Mouse (Mus musculus): ENCODE results near the gene Il17rc. TPM values are rescaled to one million over a fixed set of nuclear protein-coding genes. Genes with fewer than 3 reads are reported as not detected.

Gene Il17rc
- polyA plus RNA-seq, 1 experiment from 2014 or later, result 13.1 TPM

DNA sequence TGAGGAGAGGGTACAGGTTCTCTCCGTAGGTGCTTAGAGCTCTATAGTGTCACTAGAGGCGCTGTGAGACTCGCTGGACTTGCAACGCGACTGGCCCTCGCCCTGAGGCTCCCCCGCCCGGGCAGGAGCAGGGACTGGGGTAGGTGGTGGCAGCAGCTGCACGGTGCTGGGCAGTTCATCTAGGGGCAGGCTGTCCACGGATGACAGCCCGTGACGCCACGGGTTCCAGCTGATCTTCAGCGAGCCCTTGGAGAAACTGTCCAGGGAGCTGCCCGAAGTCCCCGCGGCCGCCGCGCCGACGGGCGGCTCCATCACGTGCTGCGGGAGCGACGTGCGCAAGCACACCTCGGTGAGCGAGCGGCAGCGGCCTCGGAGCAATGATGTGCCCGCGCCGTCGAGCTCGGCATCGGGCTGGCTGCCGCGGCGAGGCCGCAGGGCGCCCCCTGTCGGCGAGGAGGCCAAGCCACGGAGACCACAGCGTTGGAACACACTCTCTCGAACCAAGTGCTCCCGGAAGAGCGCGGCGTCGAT, 23.1 kb downstream of the Il17rc start:
- H3K27ac ChIP-seq (ENCODE audit: low read depth), result peak overlapping the region; percentile 59; the same call in 1 of the 2 replicates
- no peaks in the 10 kb centered on the region for H3K9me3 ChIP-seq (ENCODE audit: low read length)
- peaks cover 12% of the 10 kb centered on the region for H3K4me1 ChIP-seq (ENCODE audit: insufficient read depth)
- DNase-seq (peak; percentile 86), ATAC-seq (peak; percentile 90)
- peak overlapping the region; percentile 59 for H3K9ac ChIP-seq (replicated peaks)
- TF ChIP-seq EP300 (IDR thresholded peaks at IDR 0.05; ENCODE audit: low read depth), result no peak
- TF ChIP-seq CTCF (IDR thresholded peaks at IDR 0.05; ENCODE audit: low read depth), result peak; percentile 85
- H3K4me2 ChIP-seq (ENCODE audit: low read depth, low read length), result peak overlapping the region; percentile 66
- H3K36me3 ChIP-seq (replicated peaks; ENCODE audit: insufficient read depth, low read length), result peaks cover 2% of the 10 kb centered on the region; the same call in 1 of the 2 replicates
- peaks cover 6% of the 10 kb centered on the region for H3K27me3 ChIP-seq (ENCODE audit: insufficient read depth, low read length)
- peak overlapping the region; percentile 39 for H3K4me3 ChIP-seq (ENCODE audit: low read depth, low read length)
- WGBS (ENCODE audit: insufficient replicate concordance), result 1% methylated on average over 54 of the region's 54 CpGs

DNA sequence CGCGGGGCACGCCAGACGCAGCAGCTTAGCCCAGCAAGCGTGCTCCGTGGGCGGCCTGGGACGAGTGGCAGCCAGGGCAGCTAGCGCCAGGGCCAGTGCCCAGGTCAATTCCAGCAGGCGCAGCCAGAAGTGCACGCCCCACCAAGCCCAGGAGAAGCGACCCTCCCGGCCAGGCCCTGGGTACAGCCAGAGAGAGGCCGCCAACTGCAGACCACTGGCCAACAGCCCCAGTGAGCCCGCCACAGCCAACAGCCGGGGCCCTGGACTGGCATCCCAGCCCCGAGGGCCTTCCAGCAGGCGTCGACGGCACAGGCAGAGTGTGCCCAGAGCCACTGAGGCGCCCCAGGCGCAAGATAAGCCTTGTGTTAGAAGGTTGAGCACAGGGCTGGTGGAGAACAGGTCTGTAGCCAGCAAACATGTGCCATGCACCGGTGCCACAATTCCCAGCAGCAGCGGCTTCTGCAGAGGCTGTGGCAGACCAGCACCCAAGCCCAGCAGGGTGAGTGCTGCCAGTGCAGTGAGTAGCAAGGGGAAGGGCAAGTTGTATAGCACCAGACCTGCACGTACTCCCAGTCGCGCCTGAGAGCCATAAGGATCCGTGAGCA, 23.9 kb downstream of the Il17rc start:
- DNase-seq, result no peak
- H3K27ac ChIP-seq (ENCODE audit: low read depth), result no peak overlapping the region
- H3K9ac ChIP-seq (replicated peaks), result peak overlapping the region; percentile 59

DNA sequence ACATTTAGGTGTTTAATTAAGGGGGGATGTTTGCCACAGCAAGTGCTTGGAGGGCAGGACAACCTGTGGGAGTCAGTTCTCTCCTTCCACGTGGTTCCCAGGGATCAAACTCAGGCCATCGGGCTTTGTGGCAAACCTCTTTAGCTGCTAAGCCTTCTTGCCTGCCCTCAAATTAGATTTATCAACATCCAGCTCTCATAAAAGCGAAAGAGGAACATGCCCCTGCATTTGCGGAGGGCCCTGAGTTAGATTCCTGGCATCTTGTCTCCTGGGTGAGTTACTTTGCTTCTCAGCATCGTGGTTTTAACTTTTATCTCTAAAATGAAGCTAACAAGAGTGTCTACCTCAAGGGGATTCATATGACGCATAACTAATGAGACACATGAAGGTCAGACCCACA, 28.1 kb downstream of the Il17rc start:
- peaks cover 23% of the 10 kb centered on the region for H3K27me3 ChIP-seq (ENCODE audit: insufficient read depth, low read length)
- H3K27ac ChIP-seq (ENCODE audit: low read depth), result no peak overlapping the region
- DNase-seq (no peak), ATAC-seq (no peak)
- no peaks in the 10 kb centered on the region for H3K36me3 ChIP-seq (replicated peaks; ENCODE audit: insufficient read depth, low read length)
- WGBS (ENCODE audit: insufficient replicate concordance), result 43% methylated on average over 6 of the region's 6 CpGs
- H3K4me2 ChIP-seq (ENCODE audit: low read depth, low read length), result no peak overlapping the region
- H3K4me1 ChIP-seq (ENCODE audit: insufficient read depth), result peaks cover 10% of the 10 kb centered on the region
- H3K9me3 ChIP-seq (ENCODE audit: low read length), result no peaks in the 10 kb centered on the region
- TF ChIP-seq EP300 (IDR thresholded peaks at IDR 0.05; ENCODE audit: low read depth) (no peak), CTCF (IDR thresholded peaks at IDR 0.05; ENCODE audit: low read depth) (no peak)
- no peak overlapping the region for H3K9ac ChIP-seq (replicated peaks)
- no peak overlapping the region for H3K4me3 ChIP-seq (ENCODE audit: low read depth, low read length)

More for the DNA sequence above, 23.9 kb downstream of the Il17rc start:
- H3K4me2 ChIP-seq (ENCODE audit: low read depth, low read length), result peak overlapping the region; percentile 66
- H3K36me3 ChIP-seq (replicated peaks; ENCODE audit: insufficient read depth, low read length), result peaks cover 2% of the 10 kb centered on the region; the same call in 1 of the 2 replicates
- H3K9me3 ChIP-seq (ENCODE audit: low read length), result no peaks in the 10 kb centered on the region
- no peak; the same call in 1 of the 2 replicates for ATAC-seq
- no peak for TF ChIP-seq CTCF (IDR thresholded peaks at IDR 0.05; ENCODE audit: low read depth)
- peaks cover 7% of the 10 kb centered on the region for H3K27me3 ChIP-seq (ENCODE audit: insufficient read depth, low read length)
- peak overlapping the region; percentile 39 for H3K4me3 ChIP-seq (ENCODE audit: low read depth, low read length)
- 49% methylated on average over 28 of the region's 28 CpGs for WGBS (ENCODE audit: insufficient replicate concordance)
- H3K4me1 ChIP-seq (ENCODE audit: insufficient read depth), result peaks cover 12% of the 10 kb centered on the region

DNA sequence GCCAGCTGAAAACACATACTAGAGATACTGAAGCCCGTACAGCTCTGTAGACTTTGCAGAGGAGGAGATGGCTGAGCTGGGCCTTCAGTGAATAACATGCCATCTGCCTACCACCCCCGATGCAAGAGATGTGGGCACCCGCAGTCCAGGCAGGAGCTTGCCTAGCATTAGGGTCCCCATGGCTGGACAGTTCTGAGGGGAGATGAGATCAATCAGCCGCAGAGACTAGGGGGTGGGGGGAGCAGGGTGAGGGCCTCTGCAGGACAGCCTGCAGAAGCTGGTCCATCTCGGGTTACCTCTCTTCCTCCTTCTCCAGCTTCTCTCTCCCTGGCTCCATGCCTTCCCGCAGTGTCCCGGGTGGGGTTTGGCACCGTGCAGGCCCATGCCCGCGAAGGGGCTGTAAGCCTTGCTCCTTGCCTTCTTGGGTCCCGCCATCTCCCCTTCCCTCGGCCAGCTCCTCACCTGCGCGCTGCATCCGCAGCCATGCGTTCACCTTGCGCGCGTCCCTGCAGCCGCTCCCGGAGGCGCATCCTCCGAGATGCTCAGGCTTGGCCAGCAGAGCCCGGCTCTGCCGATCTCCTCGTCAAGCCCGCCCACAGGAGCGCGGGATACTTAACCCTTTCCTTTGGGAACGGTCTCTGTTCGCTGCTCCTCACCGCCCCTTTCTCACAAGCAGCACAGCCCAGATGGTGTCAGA, 30.3 kb downstream of the Il17rc start, which contains the start of gene Prrt3:
TSS of gene Prrt3 (minus strand) at position 544 of the 697 bp plus-strand sequence.
- Histone ChIP-seq H3K36me3 (replicated peaks; ENCODE audit: insufficient read depth, low read length) (no peaks in the 10 kb centered on the region), H3K27ac (ENCODE audit: low read depth) (no peak within 1 kb of the TSS), H3K4me2 (ENCODE audit: low read depth, low read length) (no peak within 1 kb of the TSS), H3K27me3 (ENCODE audit: insufficient read depth, low read length) (peaks cover 18% of the 10 kb centered on the region; the same call in 1 of the 2 replicates), H3K9ac (replicated peaks) (no peak within 1 kb of the TSS), H3K4me1 (ENCODE audit: insufficient read depth) (no peaks in the 10 kb centered on the region), H3K4me3 (ENCODE audit: low read depth, low read length) (no peak within 1 kb of the TSS), H3K9me3 (ENCODE audit: low read length) (no peaks in the 10 kb centered on the region)
- DNase-seq, result no peak
- WGBS (ENCODE audit: insufficient replicate concordance), result 8% methylated on average over 32 of the region's 32 CpGs
- ATAC-seq, result no peak
- no peak for TF ChIP-seq EP300 (IDR thresholded peaks at IDR 0.05; ENCODE audit: low read depth)
- no peak for TF ChIP-seq CTCF (IDR thresholded peaks at IDR 0.05; ENCODE audit: low read depth)

DNA sequence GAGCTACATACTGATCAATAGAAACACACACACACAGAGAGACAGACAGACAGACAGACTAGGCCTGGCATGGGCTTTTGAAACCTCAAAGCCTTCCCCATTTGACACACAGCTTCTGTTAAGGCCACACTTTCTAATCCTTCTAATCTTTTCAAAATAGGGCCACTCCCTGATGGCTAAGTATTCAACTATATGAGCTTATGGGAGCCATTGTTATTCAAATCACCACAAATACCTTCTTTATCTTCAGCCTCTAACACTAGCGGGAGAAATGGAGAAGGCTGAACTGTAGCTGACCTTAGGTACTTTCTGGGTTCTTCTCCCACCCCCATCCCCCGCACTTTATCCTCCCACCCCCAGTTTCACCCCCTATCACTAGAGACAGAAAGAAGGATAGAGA, 31.6 kb downstream of the Il17rc start:
- DNase-seq (no peak), ATAC-seq (no peak)
- Histone ChIP-seq H3K4me3 (ENCODE audit: low read depth, low read length) (no peak overlapping the region), H3K36me3 (replicated peaks; ENCODE audit: insufficient read depth, low read length) (no peaks in the 10 kb centered on the region), H3K9ac (replicated peaks) (no peak overlapping the region), H3K4me2 (ENCODE audit: low read depth, low read length) (no peak overlapping the region), H3K27ac (ENCODE audit: low read depth) (no peak overlapping the region), H3K4me1 (ENCODE audit: insufficient read depth) (no peaks in the 10 kb centered on the region), H3K27me3 (ENCODE audit: insufficient read depth, low read length) (peaks cover 18% of the 10 kb centered on the region; the same call in 1 of the 2 replicates), H3K9me3 (ENCODE audit: low read length) (no peaks in the 10 kb centered on the region)
- WGBS (ENCODE audit: insufficient replicate concordance), result 66% methylated on average over 2 of the region's 2 CpGs
- TF ChIP-seq EP300 (IDR thresholded peaks at IDR 0.05; ENCODE audit: low read depth) (no peak), CTCF (IDR thresholded peaks at IDR 0.05; ENCODE audit: low read depth) (no peak)

DNA sequence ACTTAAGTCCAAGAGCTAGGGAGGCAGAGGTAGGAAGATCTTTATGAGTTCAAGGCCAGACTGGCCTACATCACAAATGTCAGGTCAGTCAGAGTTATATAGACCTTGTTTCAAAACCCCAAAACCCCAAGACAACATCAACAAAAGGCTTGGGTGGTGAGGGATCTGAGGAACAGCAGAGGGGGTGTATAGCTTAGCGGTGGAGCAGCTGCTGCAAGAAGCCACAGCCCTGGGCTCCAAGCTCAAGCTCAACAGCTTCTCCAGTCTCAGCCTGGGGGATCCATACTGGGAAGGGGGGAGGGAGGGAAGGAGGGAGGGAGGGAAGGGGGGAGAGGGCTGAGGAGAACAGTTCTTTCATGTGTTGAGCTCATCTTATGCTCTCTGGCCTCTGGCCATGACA, 34.5 kb downstream of the Il17rc start:
- 88% methylated on average over 1 of the region's 1 CpGs for WGBS (ENCODE audit: insufficient replicate concordance)
- H3K27me3 ChIP-seq (ENCODE audit: insufficient read depth, low read length), result peaks cover 11% of the 10 kb centered on the region; the same call in 1 of the 2 replicates
- H3K36me3 ChIP-seq (replicated peaks; ENCODE audit: insufficient read depth, low read length), result no peaks in the 10 kb centered on the region
- H3K9me3 ChIP-seq (ENCODE audit: low read length), result no peaks in the 10 kb centered on the region
- no peak overlapping the region for H3K4me3 ChIP-seq (ENCODE audit: low read depth, low read length)
- H3K4me2 ChIP-seq (ENCODE audit: low read depth, low read length), result no peak overlapping the region
- H3K27ac ChIP-seq (ENCODE audit: low read depth), result no peak overlapping the region
- no peak for ATAC-seq
- no peak for TF ChIP-seq CTCF (IDR thresholded peaks at IDR 0.05; ENCODE audit: low read depth)
- DNase-seq, result no peak
- no peaks in the 10 kb centered on the region for H3K4me1 ChIP-seq (ENCODE audit: insufficient read depth)
- no peak overlapping the region for H3K9ac ChIP-seq (replicated peaks)
